ENCODE assay signal across 18 mouse cellular contexts in the genomic region with DNA sequence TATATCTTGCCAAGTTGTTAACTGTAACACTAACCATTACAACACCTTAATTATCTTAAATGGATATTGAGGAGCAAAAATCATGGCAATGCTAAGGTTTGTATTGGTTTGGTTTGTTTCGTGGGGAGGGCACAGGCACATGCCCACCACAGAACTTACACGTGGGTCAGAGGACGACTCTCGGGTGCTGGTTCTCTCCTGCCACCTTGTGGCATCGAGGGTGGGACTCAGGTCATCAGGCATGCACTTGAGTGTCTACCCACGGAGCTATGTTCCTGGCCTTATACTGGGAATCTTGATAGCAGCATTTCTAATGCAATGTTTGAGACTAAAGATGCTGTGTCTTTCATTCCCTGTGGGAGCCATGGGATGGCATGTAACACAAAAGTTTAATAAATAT. TPM values are rescaled to one million over a fixed set of nuclear protein-coding genes. Genes with fewer than 3 reads are reported as not detected.
DNase-seq lines count a peak whose midpoint lies in the region; ATAC-seq and TF ChIP-seq lines count a peak whose summit lies in the region.
"Had no signal": no experiment of that assay in that cellular context is flagged by ENCODE, and none has a peak within 500 bp of the region (broad histone marks: within the 10 kb centered on the region; RNA-seq: fewer than 3 reads in every experiment).

No protein-coding gene starts in this region.

- H3K9me3 ChIP-seq in kidney, postnatal 0 days (replicated peaks; ENCODE audit: low read length): no peaks in the 10 kb centered on the region
- peaks cover 7% of the 10 kb centered on the region for H3K9me3 ChIP-seq in kidney, embryonic 15.5 days (replicated peaks)

- no peak for DNase-seq in kidney, postnatal 0 days (ENCODE audit: low spot score)
- DNase-seq in kidney, adult 9 months: no peak
- DNase-seq in thymus, postnatal 14 days: peak; percentile 30
- DNase-seq in thymus, adult 18-20 months: no peak
- DNase-seq in heart, postnatal 25 days (ENCODE audit: low spot score): no peak
- DNase-seq: cerebellum, adult 18-20 months; embryo, embryonic 11 days; gastrocnemius, postnatal 14 days; heart, postnatal 10 days; kidney, postnatal 14 days had no signal

- peaks cover 65% of the 10 kb centered on the region for H3K27me3 ChIP-seq in kidney, postnatal 0 days (ENCODE audit: insufficient read depth, low read length)
- peaks cover 99% of the 10 kb centered on the region for H3K27me3 ChIP-seq in kidney, embryonic 15.5 days

- H3K27ac ChIP-seq in kidney, postnatal 0 days: no peak overlapping the region
- no peak overlapping the region for H3K27ac ChIP-seq in bone marrow, adult 2 months (ENCODE audit: control insufficient read depth, insufficient read depth, low read depth, low read length, poor library complexity)
- H3K27ac ChIP-seq in kidney, embryonic 15.5 days: no peak overlapping the region
- H3K27ac ChIP-seq: liver, embryonic 12.5 days had no signal

- TF ChIP-seq CTCF in kidney, postnatal 0 days (IDR thresholded peaks at IDR 0.05; ENCODE audit: low read depth): peak; percentile 43; the same call in 1 of the 2 replicates
- peak; percentile 27; the same call in 1 of the 2 replicates for TF ChIP-seq CTCF in bone marrow, adult 2 months (IDR thresholded peaks at IDR 0.05; ENCODE audit: control insufficient read depth, insufficient read depth, low read length)

- H3K36me3 ChIP-seq in kidney, postnatal 0 days (ENCODE audit: insufficient read depth, low read length): no peaks in the 10 kb centered on the region
- no peaks in the 10 kb centered on the region for H3K36me3 ChIP-seq in kidney, embryonic 15.5 days
- H3K36me3 ChIP-seq: liver, embryonic 12.5 days had no signal

- no peak for TF ChIP-seq POLR2A in bone marrow, adult 2 months (IDR thresholded peaks at IDR 0.05; ENCODE audit: borderline replicate concordance, control insufficient read depth, low read depth, low read length)

- intact Hi-C loops in heart, postnatal 25 days (cut with DNase I): no loop called here

- no peak overlapping the region for H3K4me2 ChIP-seq in kidney, postnatal 0 days (ENCODE audit: low read length)
- H3K4me2 ChIP-seq in kidney, embryonic 15.5 days: no peak overlapping the region
- H3K4me2 ChIP-seq: liver, embryonic 12.5 days; midbrain, embryonic 11.5 days had no signal

- H3K4me3 ChIP-seq in kidney, postnatal 0 days (replicated peaks; ENCODE audit: low read depth, low read length): no peak overlapping the region
- no peak overlapping the region for H3K4me3 ChIP-seq in bone marrow, adult 2 months (replicated peaks; ENCODE audit: control insufficient read depth, low read depth, low read length)
- H3K4me3 ChIP-seq in kidney, embryonic 15.5 days (replicated peaks): no peak overlapping the region
- H3K4me3 ChIP-seq: liver, embryonic 12.5 days; myocyte had no signal

- no peaks in the 10 kb centered on the region for H3K4me1 ChIP-seq in kidney, postnatal 0 days (replicated peaks; ENCODE audit: insufficient read depth, low read length)
- no peaks in the 10 kb centered on the region; the same call in 1 of the 2 replicates for H3K4me1 ChIP-seq in bone marrow, adult 2 months (ENCODE audit: control insufficient read depth, insufficient read depth, low read length)
- peaks cover 6% of the 10 kb centered on the region for H3K4me1 ChIP-seq in kidney, embryonic 15.5 days

- 29% methylated on average over 6 of the region's 6 CpGs for WGBS in kidney, postnatal 0 days
- WGBS in bone marrow, adult 2 months: 29% methylated on average over 6 of the region's 6 CpGs
- 41% methylated on average over 6 of the region's 6 CpGs for WGBS in kidney, embryonic 15.5 days

- no peak overlapping the region for H3K9ac ChIP-seq in kidney, postnatal 0 days (ENCODE audit: low read depth, low read length)
- no peak overlapping the region for H3K9ac ChIP-seq in kidney, embryonic 15.5 days
- H3K9ac ChIP-seq: liver, embryonic 12.5 days had no signal

- ATAC-seq in kidney, postnatal 0 days (replicated peaks; ENCODE audit: low FRiP score, low read depth): no peak
- ATAC-seq in kidney, embryonic 15.5 days (replicated peaks; ENCODE audit: low FRiP score): no peak
- ATAC-seq: liver, embryonic 12.5 days had no signal

RNA-seq across cellular contexts. Expression of a gene that starts 8.2 kb away (rescaled TPM):
- not detected in 2 replicates for polyA plus RNA-seq in kidney, postnatal 0 days (2015; fragmentation: Nextera tagmentation; extraction: Ambion mirVana)
- polyA plus RNA-seq in bone marrow, adult 2 months (2011; ENCODE audit: insufficient read depth, insufficient read length, low replicate concordance, missing spikeins): not detected in 2 replicates
- not detected for total RNA-seq in heart, postnatal 25 days (2021)
- polyA plus RNA-seq in kidney, embryonic 15.5 days (2015; fragmentation: Nextera tagmentation; extraction: Ambion mirVana): not detected in 2 replicates
- total RNA-seq: adrenal gland, adult 18-20 months; gastrocnemius, postnatal 14 days; heart, adult 8-10 months; heart, postnatal 10 days; neutrophil, adult 5-6 weeks had no signal
- polyA plus RNA-seq: liver, embryonic 12.5 days; myocyte had no signal

RNA-seq across cellular contexts. Expression of a gene that starts 52.5 kb away (rescaled TPM):
- polyA plus RNA-seq in kidney, postnatal 0 days (2015; fragmentation: Nextera tagmentation; extraction: Ambion mirVana): 0.14 and 0.15 TPM in 2 replicates
- polyA plus RNA-seq in bone marrow, adult 2 months (2011; ENCODE audit: insufficient read depth, insufficient read length, low replicate concordance, missing spikeins): not detected in 2 replicates
- not detected for total RNA-seq in heart, postnatal 25 days (2021)
- polyA plus RNA-seq in kidney, embryonic 15.5 days (2015; fragmentation: Nextera tagmentation; extraction: Ambion mirVana): 0.09 and 0.12 TPM in 2 replicates
- total RNA-seq: gastrocnemius, postnatal 14 days; heart, adult 8-10 months; heart, postnatal 10 days; neutrophil, adult 5-6 weeks had no signal
- polyA plus RNA-seq: liver, embryonic 12.5 days; myocyte had no signal
